Mouse (Mus musculus): ENCODE measurements around the gene Dnhd1. TPM values are rescaled to one million over a fixed set of nuclear protein-coding genes. Genes with fewer than 3 reads are reported as not detected.

The Dnhd1 gene
- polyA plus RNA-seq, 1 experiment = 5.5 TPM

Other genes starting within 250 kb of the Dnhd1 start
- 0.04 and 0.10 TPM in 2 replicates for gene Cnga4, start 246.3 kb upstream of the Dnhd1 start, polyA plus RNA-seq (2012; rRNA removed)
- not detected in 2 replicates for gene Cckbr, start 225.1 kb upstream of the Dnhd1 start, polyA plus RNA-seq (2012; rRNA removed)
- 209 and 233 TPM in 2 replicates for gene Cavin3, start 168.5 kb upstream of the Dnhd1 start, polyA plus RNA-seq (2012; rRNA removed)
- 31.3 and 38.4 TPM in 2 replicates for gene Smpd1, start 96.5 kb upstream of the Dnhd1 start, polyA plus RNA-seq (2012; rRNA removed)
- gene Apbb1, start 69.2 kb upstream of the Dnhd1 start, polyA plus RNA-seq (2012; rRNA removed) = 36.9 and 42.2 TPM in 2 replicates
- 1.6 and 2.1 TPM in 2 replicates for gene Hpx, start 50.7 kb upstream of the Dnhd1 start, polyA plus RNA-seq (2012; rRNA removed)
- gene Trim3, start 17.3 kb upstream of the Dnhd1 start, polyA plus RNA-seq (2012; rRNA removed) = 57.0 and 64.8 TPM in 2 replicates
- gene Timm10b, start 10.8 kb upstream of the Dnhd1 start, polyA plus RNA-seq (2012; rRNA removed) = 90.1 and 108 TPM in 2 replicates
- 92.6 and 125 TPM in 2 replicates for gene Arfip2, start 10.4 kb upstream of the Dnhd1 start, polyA plus RNA-seq (2012; rRNA removed)
- gene Gm45799, start 10.3 kb upstream of the Dnhd1 start, polyA plus RNA-seq (2012; rRNA removed) = 49.2 and 53.0 TPM in 2 replicates
- gene Ilk, start 85.8 kb downstream of the Dnhd1 start, polyA plus RNA-seq (2012; rRNA removed) = 488 and 618 TPM in 2 replicates
- 17.0 and 17.1 TPM in 2 replicates for gene Rrp8, start 86.6 kb downstream of the Dnhd1 start, polyA plus RNA-seq (2012; rRNA removed)
- 150 and 171 TPM in 2 replicates for gene Taf10, start 93.5 kb downstream of the Dnhd1 start, polyA plus RNA-seq (2012; rRNA removed)
- 130 and 144 TPM in 2 replicates for gene Tpp1, start 101.4 kb downstream of the Dnhd1 start, polyA plus RNA-seq (2012; rRNA removed)
- gene Dchs1, start 136.8 kb downstream of the Dnhd1 start, polyA plus RNA-seq (2012; rRNA removed) = 4.4 and 7.4 TPM in 2 replicates
- 218 and 233 TPM in 2 replicates for gene Mrpl17, start 160.3 kb downstream of the Dnhd1 start, polyA plus RNA-seq (2012; rRNA removed)

Data from urinary bladder, adult 2 months (tissue).